Mouse (Mus musculus) inflammation-experienced regulatory T-cells, adult 16 weeks (primary cell): Measurements from ENCODE around the gene Zmynd8. TPM values are rescaled to one million over a fixed set of nuclear protein-coding genes. Genes with fewer than 3 reads are reported as not detected.

ENCODE experiments used
- polyA plus RNA-seq: library from polyadenylated mRNA; unstranded; fragments of 100-300 nt; shearing (Covaris generic); gene quantifications from one replicate; pipeline ENCODE4 v1.2.1, GENCODE M21; 2017

The Zmynd8 gene
- 79.4 TPM for polyA plus RNA-seq

DNA sequence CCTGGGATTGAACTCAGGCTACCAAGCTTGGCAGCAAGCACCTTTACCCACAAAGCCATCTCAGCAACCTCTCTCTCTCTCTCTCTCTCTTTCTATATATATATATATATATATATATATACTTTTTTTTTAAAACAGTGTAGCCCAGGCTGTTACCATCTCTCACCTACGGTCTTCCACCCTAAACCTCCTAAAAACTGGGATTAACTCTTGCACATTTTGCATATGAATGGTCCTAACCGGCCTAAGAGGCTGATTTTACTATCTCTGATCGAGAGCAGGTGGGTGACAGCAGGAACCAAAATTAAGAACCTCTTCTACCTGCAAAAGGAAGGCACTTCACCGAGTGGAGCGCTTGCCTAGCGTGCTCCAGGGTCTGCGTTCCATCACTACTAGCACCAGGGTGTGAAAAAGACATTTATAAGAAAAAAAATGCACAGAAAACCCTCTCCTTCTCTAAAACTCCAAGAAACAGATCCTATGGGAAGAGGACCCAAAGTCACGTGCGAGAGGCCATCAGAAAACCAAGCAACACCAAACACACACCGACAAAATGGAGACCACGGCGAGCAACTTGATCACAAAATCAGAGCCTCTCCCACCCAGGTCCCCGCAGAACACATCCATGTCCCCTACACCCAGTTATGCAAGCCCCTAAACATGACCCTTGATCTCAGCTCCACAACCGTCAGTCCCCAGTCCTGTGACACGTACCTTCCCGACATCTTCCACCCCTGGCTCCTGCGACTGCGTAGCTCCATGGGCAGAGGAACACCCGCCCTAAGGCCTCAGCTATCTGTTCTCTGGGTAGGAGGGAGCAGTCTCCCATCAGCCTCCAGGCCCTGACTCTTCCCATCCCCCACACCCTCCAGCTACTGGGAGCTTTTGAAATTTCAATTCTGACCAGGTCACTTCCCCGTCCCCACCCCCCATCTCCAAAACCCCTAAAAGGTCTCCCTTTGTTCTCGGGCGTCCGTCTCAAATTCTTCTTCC, at the start of gene Zmynd8:
TSS of gene Zmynd8 (minus strand) at position 815 of the 993 bp plus-strand sequence.

Other genes starting within 250 kb of the Zmynd8 start
- 198 TPM for gene Ncoa3, start 93.6 kb upstream of the Zmynd8 start, polyA plus RNA-seq